Mouse (Mus musculus) limb, embryonic 14.5 days (tissue): ENCODE data around the gene Txndc11. TPM values are rescaled to one million over a fixed set of nuclear protein-coding genes. Genes with fewer than 3 reads are reported as not detected.
"Not testable (repeated sequence)": the region's sequence is repeated elsewhere in the genome, so short reads cannot be mapped to it uniquely, and the experiment has no call there.

ENCODE experiments used
- ATAC-seq: fragments of 200-750 bp; cut with Nextera tagmentation; 2 replicates; pipeline ENCODE4 v1.8.0; 2017; ENCODE audit warnings: low read depth, moderate number of reproducible peaks, moderate TSS enrichment; ENCODE audit not compliant: low FRiP score
- DNase-seq: peaks from one replicate; pipeline ENCODE4 v3.0.0-alpha.2; 2015; ENCODE audit warnings: low spot score
- H3K27ac ChIP-seq: fragments of 300-500 bp; sonication (generic); replicated peaks from 2 replicates; pipeline ENCODE4 v1.5.1; 2014; ENCODE audit warnings: low read depth, mild to moderate bottlenecking, low read length, moderate library complexity, mixed read lengths
- H3K27me3 ChIP-seq: fragments of 300-500 bp; sonication (generic); 2 replicates; pipeline ENCODE4 v1.6.1; 2014; ENCODE audit warnings: low read length, mixed read lengths; ENCODE audit not compliant: control insufficient read depth, insufficient read depth
- H3K36me3 ChIP-seq: fragments of 300-500 bp; sonication (generic); 2 replicates; pipeline ENCODE4 v1.6.1; 2014; ENCODE audit warnings: mild to moderate bottlenecking, low read length, moderate library complexity, mixed read lengths; ENCODE audit not compliant: control insufficient read depth, insufficient read depth
- H3K4me1 ChIP-seq: fragments of 300-500 bp; sonication (generic); 2 replicates; pipeline ENCODE4 v1.6.1; 2014; ENCODE audit warnings: antibody characterized with exemption, low read length, mixed read lengths; ENCODE audit not compliant: control insufficient read depth, insufficient read depth
- H3K4me2 ChIP-seq: fragments of 300-500 bp; sonication (generic); replicated peaks from 2 replicates; pipeline ENCODE4 v1.6.1; 2014; ENCODE audit warnings: low read depth, mild to moderate bottlenecking, low read length, moderate library complexity; ENCODE audit not compliant: severe bottlenecking
- H3K4me3 ChIP-seq: fragments of 300-500 bp; sonication (generic); replicated peaks from 2 replicates; pipeline ENCODE4 v1.5.1; 2014; ENCODE audit warnings: low read length
- H3K9ac ChIP-seq: fragments of 300-500 bp; sonication (generic); 2 replicates; pipeline ENCODE4 v1.6.1; 2014; ENCODE audit warnings: mild to moderate bottlenecking, low read depth, low read length, moderate library complexity; ENCODE audit not compliant: severe bottlenecking
- H3K9me3 ChIP-seq: fragments of 300-500 bp; sonication (generic); 2 replicates; pipeline ENCODE4 v1.6.1; 2016; ENCODE audit warnings: low read length; ENCODE audit not compliant: control insufficient read depth
- POLR2A ChIP-seq: fragments of 200-500 bp; IDR thresholded peaks from 2 replicates; pipeline ENCODE4 v1.8.0; 2012; ENCODE audit warnings: inconsistent platforms, mild to moderate bottlenecking, moderate library complexity, borderline replicate concordance; ENCODE audit not compliant: insufficient read depth, insufficient read length; ENCODE audit errors: extremely low read depth
- WGBS: fragments of 180-500 bp; shearing (Covaris S2); extraction: QIAGEN DNeasy Blood & Tissue Kit; methylation state at CpG from one replicate; pipeline ENCODE4 v1.1.7; 2014; 5-methylcytosine and 5-hydroxymethylcytosine counted together
- polyA plus RNA-seq, 2 experiments: library from polyadenylated mRNA; depleted of rRNA in 1 of 2; stranded (reverse) in 1 of 2; unstranded in 1 of 2; fragments of >200 nt; fragmentation: Nextera tagmentation in 1 of 2; extraction: Ambion mirVana in 1 of 2; gene quantifications; 2 replicates each; pipeline versions ENCODE4 v1.2.1 to v1.2.3; 2012 to 2014

Gene Txndc11
- polyA plus RNA-seq, 2 experiments, result 36.9 to 45.0 TPM

- 61% methylated on average over 3 of the region's 3 CpGs for WGBS
- Histone ChIP-seq H3K4me3 (no peak overlapping the region), H3K4me2 (no peak overlapping the region), H3K4me1 (0 out of 2 replicates have a peak, but pooled peaks cover 4% of the 10 kb centered on the region), H3K9ac (no peak overlapping the region), H3K9me3 (no peaks in the 10 kb centered on the region), H3K27ac (peak overlapping the region; percentile 63), H3K36me3 (peaks cover 23% of the 10 kb centered on the region), H3K27me3 (no peaks in the 10 kb centered on the region)
- TF ChIP-seq POLR2A, result no peak
- ATAC-seq, result no peak
- peak; percentile 14 for DNase-seq
Measured at GRCm38 (mm10) chr16:11164695-11165255, 30.3 kb upstream of the Txndc11 start.

GRCm38 (mm10) chr16:11157721-11158120 lies 23.3 kb upstream of the Txndc11 start:
- not testable (repeated sequence) for H3K27me3 ChIP-seq, ATAC-seq, H3K9ac ChIP-seq, DNase-seq, H3K9me3 ChIP-seq, H3K4me3 ChIP-seq, H3K27ac ChIP-seq, H3K4me1 ChIP-seq, H3K4me2 ChIP-seq
- peaks cover 76% of the 10 kb centered on the region for H3K36me3 ChIP-seq
- WGBS, result 39% methylated on average over 1 of the region's 3 CpGs

GRCm38 (mm10) chr16:11154500-11154899 lies 20.1 kb upstream of the Txndc11 start:
- no peak overlapping the region for H3K4me3 ChIP-seq
- no peak overlapping the region for H3K9ac ChIP-seq
- DNase-seq (no peak), ATAC-seq (no peak)
- no peaks in the 10 kb centered on the region for H3K27me3 ChIP-seq
- no peaks in the 10 kb centered on the region for H3K4me1 ChIP-seq
- H3K36me3 ChIP-seq, result peaks cover 74% of the 10 kb centered on the region
- no peak overlapping the region for H3K27ac ChIP-seq
- no peaks in the 10 kb centered on the region for H3K9me3 ChIP-seq
- TF ChIP-seq POLR2A, result no peak
- H3K4me2 ChIP-seq, result no peak overlapping the region

DNA sequence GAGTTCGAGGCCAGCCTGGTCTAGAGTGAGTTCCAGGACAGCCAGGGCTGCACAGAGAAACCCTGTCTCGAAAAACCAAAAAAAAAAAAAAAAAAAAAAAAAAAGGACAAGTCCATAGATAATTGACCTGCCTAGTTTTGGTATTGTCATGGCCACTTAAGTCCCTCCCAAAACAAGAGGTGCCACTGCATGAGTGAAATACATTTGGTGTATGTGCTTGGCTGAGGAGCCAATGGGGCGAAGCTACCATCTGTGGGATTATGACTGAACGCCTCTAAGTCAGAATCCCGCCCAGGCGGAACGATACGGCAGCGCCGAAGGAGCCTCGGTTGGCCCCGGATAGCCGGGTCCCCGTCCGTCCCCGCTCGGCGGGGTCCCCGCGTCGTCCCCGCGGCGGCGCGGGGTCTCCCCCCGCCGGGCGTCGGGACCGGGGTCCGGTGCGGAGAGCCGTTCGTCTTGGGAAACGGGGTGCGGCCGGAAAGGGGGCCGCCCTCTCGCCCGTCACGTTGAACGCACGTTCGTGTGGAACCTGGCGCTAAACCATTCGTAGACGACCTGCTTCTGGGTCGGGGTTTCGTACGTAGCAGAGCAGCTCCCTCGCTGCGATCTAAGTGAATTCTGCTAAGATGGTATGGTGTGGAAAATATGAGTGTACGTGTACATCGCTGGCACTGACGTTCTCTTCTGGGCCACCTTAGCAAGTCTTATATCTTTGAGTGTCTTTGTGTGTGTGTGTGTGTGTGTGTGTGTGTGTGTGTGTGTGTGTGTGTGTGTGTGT lies 9.4 kb upstream of the Txndc11 start:
- not testable (repeated sequence) for H3K27me3 ChIP-seq, H3K9me3 ChIP-seq, H3K4me2 ChIP-seq, ATAC-seq, H3K27ac ChIP-seq, H3K4me1 ChIP-seq, H3K9ac ChIP-seq, DNase-seq, H3K4me3 ChIP-seq
- peaks cover 82% of the 10 kb centered on the region for H3K36me3 ChIP-seq
- WGBS, result 19% methylated on average over 54 of the region's 56 CpGs

DNA sequence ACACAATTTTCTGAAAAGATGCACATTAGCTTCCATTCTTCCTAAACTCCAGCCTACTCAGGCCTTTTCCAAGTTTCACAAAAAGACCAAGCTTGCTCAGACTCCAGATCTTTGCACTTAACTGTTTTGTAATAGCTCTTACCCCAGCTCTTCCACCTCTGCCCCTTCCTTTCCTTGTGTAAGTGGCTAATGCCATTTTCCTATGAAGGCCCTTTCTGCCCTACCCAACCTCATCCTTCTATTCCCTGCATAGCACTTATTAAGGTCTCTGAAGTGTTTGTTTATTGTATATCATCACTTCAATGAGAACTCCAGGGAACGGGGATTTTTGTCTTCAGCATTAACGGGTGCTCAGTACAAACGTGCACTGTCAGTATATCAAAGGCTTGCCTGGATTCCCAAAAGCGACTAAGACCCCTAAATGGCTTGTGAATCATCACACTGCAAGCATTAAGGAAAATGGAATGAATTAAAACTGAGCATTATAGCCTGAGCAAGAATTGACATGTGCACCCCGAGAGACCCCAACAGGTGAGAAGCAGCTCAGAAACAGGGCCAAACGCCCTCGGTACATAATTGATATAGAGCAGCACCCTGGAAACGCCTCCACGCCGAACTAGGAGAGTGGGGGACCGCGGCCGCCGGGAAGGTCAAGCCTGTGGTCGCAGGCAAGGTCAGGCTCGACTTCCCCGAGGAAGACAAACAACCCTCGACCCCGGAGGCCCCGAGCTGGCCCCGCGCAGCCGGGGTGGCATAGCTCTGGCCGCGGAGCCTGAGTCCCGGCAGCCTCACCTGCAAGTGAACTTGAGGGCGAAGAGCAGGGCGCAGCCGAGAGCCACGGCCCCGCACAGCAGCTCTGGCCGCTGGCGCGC lies 738 bp downstream of the Txndc11 start:
- ATAC-seq (no peak), DNase-seq (no peak)
- under 1% methylated on average over 19 of the region's 34 CpGs for WGBS
- peaks cover 17% of the 10 kb centered on the region for H3K4me1 ChIP-seq
- H3K36me3 ChIP-seq, result peaks cover 28% of the 10 kb centered on the region
- no peak for TF ChIP-seq POLR2A
- peak overlapping the region; percentile 90 for H3K9ac ChIP-seq
- no peaks in the 10 kb centered on the region for H3K27me3 ChIP-seq
- peak overlapping the region; percentile 80 for H3K4me2 ChIP-seq
- H3K4me3 ChIP-seq, result peak overlapping the region; percentile 89
- peak overlapping the region; percentile 85 for H3K27ac ChIP-seq
- H3K9me3 ChIP-seq, result no peaks in the 10 kb centered on the region
